Mouse (Mus musculus): ENCODE data around the gene Ptpn1. TPM values are rescaled to one million over a fixed set of nuclear protein-coding genes. Genes with fewer than 3 reads are reported as not detected.

Gene Ptpn1
- polyA plus RNA-seq (2014; fragmentation: Nextera tagmentation; extraction: Ambion mirVana): 57.9 and 77.8 TPM in 2 replicates

- Histone ChIP-seq H3K27ac (ENCODE audit: low read depth, low read length) (peak within 1 kb of the TSS; percentile 70), H3K4me3 (ENCODE audit: low read depth, low read length) (peak within 1 kb of the TSS; percentile 91), H3K27me3 (ENCODE audit: control insufficient read depth, insufficient read depth, low read length) (no peaks in the 10 kb centered on the region), H3K4me1 (ENCODE audit: control insufficient read depth, insufficient read depth, low read length) (peaks cover 29% of the 10 kb centered on the region), H3K9ac (replicated peaks; ENCODE audit: low read depth, low read length) (peak within 1 kb of the TSS; percentile 87), H3K36me3 (ENCODE audit: control insufficient read depth, insufficient read depth, low read length) (no peaks in the 10 kb centered on the region), H3K4me2 (ENCODE audit: low read depth, low read length) (peak within 1 kb of the TSS; percentile 71), H3K9me3 (ENCODE audit: control insufficient read depth, low read length) (no peaks in the 10 kb centered on the region)
- peak; percentile 97 for ATAC-seq (ENCODE audit: low read depth)
- under 1% methylated on average over 92 of the region's 99 CpGs for WGBS
These were observed at the start of gene Ptpn1 for GRCm38 (mm10) chr2:167931985-167932726. TSS of gene Ptpn1 (plus strand) at chr2:167932057.

GRCm38 (mm10) chr2:167886485-167886884, 45.4 kb upstream of the Ptpn1 start:
- no peak overlapping the region for H3K9ac ChIP-seq (replicated peaks; ENCODE audit: low read depth, low read length)
- H3K4me2 ChIP-seq (ENCODE audit: low read depth, low read length): no peak overlapping the region
- no peak for ATAC-seq (ENCODE audit: low read depth)
- no peak overlapping the region for H3K4me3 ChIP-seq (ENCODE audit: low read depth, low read length)
- H3K4me1 ChIP-seq (ENCODE audit: control insufficient read depth, insufficient read depth, low read length): no peaks in the 10 kb centered on the region
- no peaks in the 10 kb centered on the region for H3K36me3 ChIP-seq (ENCODE audit: control insufficient read depth, insufficient read depth, low read length)
- 75% methylated on average over 7 of the region's 7 CpGs for WGBS
- H3K27me3 ChIP-seq (ENCODE audit: control insufficient read depth, insufficient read depth, low read length): no peaks in the 10 kb centered on the region
- no peaks in the 10 kb centered on the region for H3K9me3 ChIP-seq (ENCODE audit: control insufficient read depth, low read length)
- no peak overlapping the region for H3K27ac ChIP-seq (ENCODE audit: low read depth, low read length)

- no peaks in the 10 kb centered on the region for H3K9me3 ChIP-seq (ENCODE audit: control insufficient read depth, low read length)
- H3K27ac ChIP-seq (ENCODE audit: low read depth, low read length): no peak overlapping the region
- H3K9ac ChIP-seq (replicated peaks; ENCODE audit: low read depth, low read length): no peak overlapping the region
- ATAC-seq (ENCODE audit: low read depth): no peak
- H3K4me2 ChIP-seq (ENCODE audit: low read depth, low read length): peak overlapping the region; percentile 30
- H3K36me3 ChIP-seq (ENCODE audit: control insufficient read depth, insufficient read depth, low read length): no peaks in the 10 kb centered on the region
- WGBS: 10% methylated on average over 22 of the region's 22 CpGs
- H3K27me3 ChIP-seq (ENCODE audit: control insufficient read depth, insufficient read depth, low read length): no peaks in the 10 kb centered on the region
- peak overlapping the region; percentile 6; the same call in 1 of the 2 replicates for H3K4me3 ChIP-seq (ENCODE audit: low read depth, low read length)
- H3K4me1 ChIP-seq (ENCODE audit: control insufficient read depth, insufficient read depth, low read length): no peaks in the 10 kb centered on the region
These were observed 44.1 kb upstream of the Ptpn1 start for GRCm38 (mm10) chr2:167887516-167888347.

GRCm38 (mm10) chr2:167888834-167889233, 43.0 kb upstream of the Ptpn1 start:
- no peaks in the 10 kb centered on the region for H3K4me1 ChIP-seq (ENCODE audit: control insufficient read depth, insufficient read depth, low read length)
- H3K9ac ChIP-seq (replicated peaks; ENCODE audit: low read depth, low read length): no peak overlapping the region
- no peak overlapping the region for H3K4me3 ChIP-seq (ENCODE audit: low read depth, low read length)
- no peak overlapping the region for H3K27ac ChIP-seq (ENCODE audit: low read depth, low read length)
- no peak overlapping the region for H3K4me2 ChIP-seq (ENCODE audit: low read depth, low read length)
- WGBS: 79% methylated on average over 6 of the region's 6 CpGs
- no peaks in the 10 kb centered on the region for H3K9me3 ChIP-seq (ENCODE audit: control insufficient read depth, low read length)
- ATAC-seq (ENCODE audit: low read depth): no peak
- no peaks in the 10 kb centered on the region for H3K27me3 ChIP-seq (ENCODE audit: control insufficient read depth, insufficient read depth, low read length)
- no peaks in the 10 kb centered on the region for H3K36me3 ChIP-seq (ENCODE audit: control insufficient read depth, insufficient read depth, low read length)

GRCm38 (mm10) chr2:167889886-167890285, 42.0 kb upstream of the Ptpn1 start:
- Histone ChIP-seq H3K4me3 (ENCODE audit: low read depth, low read length) (no peak overlapping the region), H3K9ac (replicated peaks; ENCODE audit: low read depth, low read length) (no peak overlapping the region), H3K9me3 (ENCODE audit: control insufficient read depth, low read length) (no peaks in the 10 kb centered on the region), H3K27ac (ENCODE audit: low read depth, low read length) (no peak overlapping the region), H3K4me2 (ENCODE audit: low read depth, low read length) (no peak overlapping the region), H3K27me3 (ENCODE audit: control insufficient read depth, insufficient read depth, low read length) (no peaks in the 10 kb centered on the region), H3K36me3 (ENCODE audit: control insufficient read depth, insufficient read depth, low read length) (no peaks in the 10 kb centered on the region), H3K4me1 (ENCODE audit: control insufficient read depth, insufficient read depth, low read length) (no peaks in the 10 kb centered on the region)
- WGBS: 49% methylated on average over 4 of the region's 4 CpGs
- no peak for ATAC-seq (ENCODE audit: low read depth)

- H3K4me1 ChIP-seq (ENCODE audit: control insufficient read depth, insufficient read depth, low read length): no peaks in the 10 kb centered on the region
- H3K27me3 ChIP-seq (ENCODE audit: control insufficient read depth, insufficient read depth, low read length): peaks cover 5% of the 10 kb centered on the region; the same call in 1 of the 2 replicates
- no peak overlapping the region for H3K4me3 ChIP-seq (ENCODE audit: low read depth, low read length)
- ATAC-seq (ENCODE audit: low read depth): no peak
- 11% methylated on average over 9 of the region's 9 CpGs for WGBS
- H3K9ac ChIP-seq (replicated peaks; ENCODE audit: low read depth, low read length): no peak overlapping the region
- H3K4me2 ChIP-seq (ENCODE audit: low read depth, low read length): no peak overlapping the region
- no peak overlapping the region for H3K27ac ChIP-seq (ENCODE audit: low read depth, low read length)
- no peaks in the 10 kb centered on the region for H3K36me3 ChIP-seq (ENCODE audit: control insufficient read depth, insufficient read depth, low read length)
- H3K9me3 ChIP-seq (ENCODE audit: control insufficient read depth, low read length): no peaks in the 10 kb centered on the region
These were observed 39.9 kb upstream of the Ptpn1 start for GRCm38 (mm10) chr2:167891908-167892307.

GRCm38 (mm10) chr2:167893680-167894079, 38.2 kb upstream of the Ptpn1 start:
- ATAC-seq (ENCODE audit: low read depth): no peak
- H3K27me3 ChIP-seq (ENCODE audit: control insufficient read depth, insufficient read depth, low read length): peaks cover 5% of the 10 kb centered on the region; the same call in 1 of the 2 replicates
- H3K4me3 ChIP-seq (ENCODE audit: low read depth, low read length): no peak overlapping the region
- no peaks in the 10 kb centered on the region for H3K4me1 ChIP-seq (ENCODE audit: control insufficient read depth, insufficient read depth, low read length)
- no peaks in the 10 kb centered on the region for H3K36me3 ChIP-seq (ENCODE audit: control insufficient read depth, insufficient read depth, low read length)
- H3K27ac ChIP-seq (ENCODE audit: low read depth, low read length): no peak overlapping the region
- H3K9ac ChIP-seq (replicated peaks; ENCODE audit: low read depth, low read length): no peak overlapping the region
- WGBS: 70% methylated on average over 10 of the region's 10 CpGs
- no peak overlapping the region for H3K4me2 ChIP-seq (ENCODE audit: low read depth, low read length)
- H3K9me3 ChIP-seq (ENCODE audit: control insufficient read depth, low read length): no peaks in the 10 kb centered on the region

GRCm38 (mm10) chr2:167894948-167895372, 36.9 kb upstream of the Ptpn1 start:
- Histone ChIP-seq H3K36me3 (ENCODE audit: control insufficient read depth, insufficient read depth, low read length) (no peaks in the 10 kb centered on the region), H3K27me3 (ENCODE audit: control insufficient read depth, insufficient read depth, low read length) (peaks cover 5% of the 10 kb centered on the region; the same call in 1 of the 2 replicates), H3K4me1 (ENCODE audit: control insufficient read depth, insufficient read depth, low read length) (no peaks in the 10 kb centered on the region), H3K9ac (replicated peaks; ENCODE audit: low read depth, low read length) (no peak overlapping the region), H3K27ac (ENCODE audit: low read depth, low read length) (no peak overlapping the region), H3K9me3 (ENCODE audit: control insufficient read depth, low read length) (no peaks in the 10 kb centered on the region), H3K4me2 (ENCODE audit: low read depth, low read length) (peak overlapping the region; percentile 26), H3K4me3 (ENCODE audit: low read depth, low read length) (no peak overlapping the region)
- peak; percentile 75 for ATAC-seq (ENCODE audit: low read depth)
- under 1% methylated on average over 30 of the region's 30 CpGs for WGBS

GRCm38 (mm10) chr2:167897896-167898295, 34.0 kb upstream of the Ptpn1 start:
- Histone ChIP-seq H3K4me3 (ENCODE audit: low read depth, low read length) (no peak overlapping the region), H3K36me3 (ENCODE audit: control insufficient read depth, insufficient read depth, low read length) (no peaks in the 10 kb centered on the region), H3K27me3 (ENCODE audit: control insufficient read depth, insufficient read depth, low read length) (peaks cover 5% of the 10 kb centered on the region; the same call in 1 of the 2 replicates), H3K27ac (ENCODE audit: low read depth, low read length) (no peak overlapping the region), H3K4me2 (ENCODE audit: low read depth, low read length) (no peak overlapping the region), H3K4me1 (ENCODE audit: control insufficient read depth, insufficient read depth, low read length) (peaks cover 3% of the 10 kb centered on the region; the same call in 1 of the 2 replicates), H3K9ac (replicated peaks; ENCODE audit: low read depth, low read length) (no peak overlapping the region), H3K9me3 (ENCODE audit: control insufficient read depth, low read length) (no peaks in the 10 kb centered on the region)
- WGBS: 69% methylated on average over 8 of the region's 8 CpGs
- ATAC-seq (ENCODE audit: low read depth): no peak

Data from neural tube, embryonic 14.5 days (tissue).